Mouse (Mus musculus): ENCODE measurements around the gene Hap1.

DNA sequence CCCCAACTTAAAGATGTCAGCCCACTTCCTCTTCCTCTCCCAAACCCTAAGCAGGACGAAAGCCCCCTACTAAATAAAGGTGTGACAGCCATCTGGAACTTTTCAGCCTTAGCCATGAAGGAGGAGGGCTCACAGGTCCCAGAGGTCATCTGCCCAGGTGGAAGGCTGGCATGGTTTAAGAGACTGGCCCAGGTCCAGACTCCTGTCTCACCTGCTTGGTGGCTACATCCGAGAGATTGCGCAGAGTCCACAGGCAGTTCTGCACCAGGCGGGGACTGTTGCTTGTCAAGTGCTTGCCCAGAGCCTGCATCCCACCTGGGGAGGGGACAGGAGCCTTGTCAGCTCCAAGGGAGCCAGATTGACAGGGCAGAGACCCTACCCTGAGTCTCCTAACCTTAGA is 23.4 kb upstream of the Hap1 start:
- TF ChIP-seq CTCF (IDR thresholded peaks at IDR 0.05; ENCODE audit: low read depth) (no peak), EP300 (IDR thresholded peaks at IDR 0.05; ENCODE audit: low read depth) (no peak)

Data from heart, postnatal 0 days (tissue).